ENCODE assay signal across 9 mouse cellular contexts in genomic region chr3:116536428-116537199, GRCm38 (mm10). TPM values are rescaled to one million over a fixed set of nuclear protein-coding genes. Genes with fewer than 3 reads are reported as not detected.
DNase-seq lines count a peak whose midpoint lies in the region; ATAC-seq and TF ChIP-seq lines count a peak whose summit lies in the region.
"Had no signal": no experiment of that assay in that cellular context is flagged by ENCODE, and none has a peak within 500 bp of the region (broad histone marks: within the 10 kb centered on the region; RNA-seq: fewer than 3 reads in every experiment).

No protein-coding gene starts in this region.

- peak overlapping the region; percentile 46 for H3K27ac ChIP-seq in kidney, embryonic 15.5 days
- H3K27ac ChIP-seq in lung, postnatal 0 days (ENCODE audit: low read length): no peak overlapping the region

- H3K4me1 ChIP-seq in kidney, embryonic 15.5 days: peaks cover 14% of the 10 kb centered on the region
- no peaks in the 10 kb centered on the region for H3K4me1 ChIP-seq in lung, postnatal 0 days (ENCODE audit: insufficient read depth, low read depth, low read length)

- no peak for TF ChIP-seq EP300 in lung, postnatal 0 days (IDR thresholded peaks at IDR 0.05)

- no peak for TF ChIP-seq CTCF in lung, postnatal 0 days (IDR thresholded peaks at IDR 0.05)

- H3K4me2 ChIP-seq in kidney, embryonic 15.5 days: no peak overlapping the region
- H3K4me2 ChIP-seq in lung, postnatal 0 days (replicated peaks; ENCODE audit: low read depth, low read length): no peak overlapping the region

- peaks cover 67% of the 10 kb centered on the region for H3K36me3 ChIP-seq in kidney, embryonic 15.5 days
- H3K36me3 ChIP-seq in lung, postnatal 0 days (ENCODE audit: insufficient read depth, low read length): peaks cover 10% of the 10 kb centered on the region; the same call in 1 of the 2 replicates

- ATAC-seq in kidney, embryonic 15.5 days (replicated peaks; ENCODE audit: low FRiP score): peak; percentile 59; the same call in 1 of the 2 replicates
- no peak for ATAC-seq in lung, postnatal 0 days

- H3K9ac ChIP-seq in kidney, embryonic 15.5 days: no peak overlapping the region
- H3K9ac ChIP-seq in lung, postnatal 0 days (replicated peaks; ENCODE audit: low read depth): no peak overlapping the region

- 20% methylated on average over 16 of the region's 16 CpGs for WGBS in kidney, embryonic 15.5 days
- WGBS in lung, postnatal 0 days: 51% methylated on average over 16 of the region's 16 CpGs

- H3K4me3 ChIP-seq in kidney, embryonic 15.5 days (replicated peaks): no peak overlapping the region
- no peak overlapping the region for H3K4me3 ChIP-seq in lung, postnatal 0 days (ENCODE audit: low read depth, low read length)

- DNase-seq in kidney, postnatal 36 days: no peak
- peak; percentile 51 for DNase-seq in embryo, embryonic 10.5 days (ENCODE audit: low spot score)
- peak; percentile 59 to 60 for DNase-seq in heart, postnatal 14 days
- peak; percentile 71 for DNase-seq in mesoderm, embryonic 11.5 days (ENCODE audit: low read depth, low spot score)
- no peak for DNase-seq in natural killer cell, adult 2 months (ENCODE audit: low spot score in 2 of 2)
- no peak for DNase-seq in gastrocnemius, adult 18-20 months (ENCODE audit: low spot score)
- no peak for DNase-seq in lung, postnatal 0 days (ENCODE audit: low spot score)
- DNase-seq: cerebellum, adult 9-10 months had no signal

- 0 out of 2 replicates have a peak, but pooled peaks cover 3% of the 10 kb centered on the region for H3K9me3 ChIP-seq in kidney, embryonic 15.5 days (replicated peaks)
- no peaks in the 10 kb centered on the region for H3K9me3 ChIP-seq in lung, postnatal 0 days (ENCODE audit: low read length)

- intact Hi-C loops in heart, postnatal 14 days (cut with DNase I): no loop called here

- no peaks in the 10 kb centered on the region for H3K27me3 ChIP-seq in kidney, embryonic 15.5 days
- H3K27me3 ChIP-seq in lung, postnatal 0 days (replicated peaks; ENCODE audit: insufficient read depth, low read length): no peaks in the 10 kb centered on the region

RNA-seq across cellular contexts. Expression of gene Dbt, which starts 23.7 kb away (rescaled TPM):
- 21.4 and 23.9 TPM in 2 replicates for polyA plus RNA-seq in kidney, embryonic 15.5 days (2015; fragmentation: Nextera tagmentation; extraction: Ambion mirVana)
- 10 to 100 TPM; 26.9 to 33.8 TPM for total RNA-seq in heart, postnatal 14 days (2021)
- 10 to 100 TPM; 26.3 to 30.3 TPM for total RNA-seq in gastrocnemius, adult 18-20 months (2021)
- 6.1 and 8.4 TPM in 2 replicates for polyA plus RNA-seq in lung, postnatal 0 days (2015; fragmentation: Nextera tagmentation; extraction: Ambion mirVana)

RNA-seq across cellular contexts. Expression of gene Lrrc39, which starts 26.2 kb away (rescaled TPM):
- 0.91 and 1.0 TPM in 2 replicates for polyA plus RNA-seq in kidney, embryonic 15.5 days (2015; fragmentation: Nextera tagmentation; extraction: Ambion mirVana)
- 10 to 100 TPM; 72.4 to 73.3 TPM for total RNA-seq in heart, postnatal 14 days (2021)
- 10 to 100 TPM; 49.0 to 51.8 TPM for total RNA-seq in gastrocnemius, adult 18-20 months (2021)
- 0.42 and 0.61 TPM in 2 replicates for polyA plus RNA-seq in lung, postnatal 0 days (2015; fragmentation: Nextera tagmentation; extraction: Ambion mirVana)

RNA-seq across cellular contexts. Expression of gene Rtca, which starts 28.6 kb away (rescaled TPM):
- polyA plus RNA-seq in kidney, embryonic 15.5 days (2015; fragmentation: Nextera tagmentation; extraction: Ambion mirVana): 76.1 and 80.7 TPM in 2 replicates
- total RNA-seq in heart, postnatal 14 days (2021): 10 to 100 TPM; 21.4 to 22.9 TPM
- 10 to 100 TPM; 21.7 to 25.8 TPM for total RNA-seq in gastrocnemius, adult 18-20 months (2021)
- polyA plus RNA-seq in lung, postnatal 0 days (2015; fragmentation: Nextera tagmentation; extraction: Ambion mirVana): 42.9 and 45.4 TPM in 2 replicates

RNA-seq across cellular contexts. Expression of gene Sass6, which starts 58.2 kb away (rescaled TPM):
- 27.2 and 27.6 TPM in 2 replicates for polyA plus RNA-seq in kidney, embryonic 15.5 days (2015; fragmentation: Nextera tagmentation; extraction: Ambion mirVana)
- 1 to 10 TPM; 2.9 to 3.1 TPM for total RNA-seq in heart, postnatal 14 days (2021)
- 1 to 10 TPM; 1.6 to 2.0 TPM for total RNA-seq in gastrocnemius, adult 18-20 months (2021)
- polyA plus RNA-seq in lung, postnatal 0 days (2015; fragmentation: Nextera tagmentation; extraction: Ambion mirVana): 3.7 and 4.2 TPM in 2 replicates

Comparison
In these comparisons a context has a peak if more than half of its experiments do, and no peak if none do; other contexts are left out.
1. DNase-seq: peak in embryo, embryonic 10.5 days (single experiment), heart, postnatal 14 days (2 of 2) and mesoderm, embryonic 11.5 days (single experiment); none in kidney, postnatal 36 days (0 of 2), natural killer cell, adult 2 months (0 of 2), gastrocnemius, adult 18-20 months (single experiment) and lung, postnatal 0 days (single experiment).